Mouse (Mus musculus): Measurements from ENCODE around the gene Plek.
"Not testable (repeated sequence)": the region's sequence is repeated elsewhere in the genome, so short reads cannot be mapped to it uniquely, and the experiment has no call there.

Gene Plek

GRCm38 (mm10) chr11:17051545-17052475, at the start of gene Plek, which contains the start of gene Cnrip1:
Gene Plek, minus strand, starts transcription at chr11:17052381.
Gene Cnrip1, plus strand, starts transcription at chr11:17051586.
- DNase-seq (ENCODE audit: low spot score in 2 of 2): peak; percentile 9 to 40

- no peak for DNase-seq (ENCODE audit: low spot score in 2 of 2)
Measured at GRCm38 (mm10) chr11:17086106-17086505, 33.9 kb upstream of the Plek start.

- no peak for DNase-seq (ENCODE audit: low spot score in 2 of 2)
Measured at GRCm38 (mm10) chr11:17083866-17084265, 31.7 kb upstream of the Plek start.

GRCm38 (mm10) chr11:17083455-17083854, 31.3 kb upstream of the Plek start:
- no peak for DNase-seq (ENCODE audit: low spot score in 2 of 2)

GRCm38 (mm10) chr11:17082953-17083352, 30.8 kb upstream of the Plek start:
- DNase-seq (ENCODE audit: low spot score in 2 of 2): peak in 1 of 2 experiments; percentile 27

GRCm38 (mm10) chr11:17082086-17082485, 29.9 kb upstream of the Plek start:
- no peak for DNase-seq (ENCODE audit: low spot score in 2 of 2)

- no peak for DNase-seq (ENCODE audit: low spot score in 2 of 2)
Measured at GRCm38 (mm10) chr11:17075656-17076055, 23.5 kb upstream of the Plek start.

- DNase-seq (ENCODE audit: low spot score in 2 of 2): not testable (repeated sequence)
Measured at GRCm38 (mm10) chr11:17069360-17069759, 17.2 kb upstream of the Plek start.

GRCm38 (mm10) chr11:17052476-17053049, 382 bp upstream of the Plek start:
- DNase-seq (ENCODE audit: low spot score in 2 of 2): no peak

GRCm38 (mm10) chr11:17045806-17046205, 6.4 kb downstream of the Plek start:
- DNase-seq (ENCODE audit: low spot score in 2 of 2): no peak

GRCm38 (mm10) chr11:17023984-17024383, 28.2 kb downstream of the Plek start:
- DNase-seq (ENCODE audit: low spot score in 2 of 2): no peak

GRCm38 (mm10) chr11:17023206-17023605, 29.0 kb downstream of the Plek start:
- DNase-seq (ENCODE audit: low spot score in 2 of 2): no peak

- no peak for DNase-seq (ENCODE audit: low spot score in 2 of 2)
Measured at GRCm38 (mm10) chr11:17019328-17019727, 32.9 kb downstream of the Plek start.

GRCm38 (mm10) chr11:17012948-17013347, 39.2 kb downstream of the Plek start:
- no peak for DNase-seq (ENCODE audit: low spot score in 2 of 2)

GRCm38 (mm10) chr11:17008498-17008941, 43.7 kb downstream of the Plek start:
- peak in 1 of 2 experiments; percentile 30 for DNase-seq (ENCODE audit: low spot score in 2 of 2)

- no peak for DNase-seq (ENCODE audit: low spot score in 2 of 2)
Measured at GRCm38 (mm10) chr11:17007517-17008173, 44.5 kb downstream of the Plek start.

GRCm38 (mm10) chr11:17006526-17006925, 45.7 kb downstream of the Plek start:
- not testable (repeated sequence) for DNase-seq (ENCODE audit: low spot score in 2 of 2)

- DNase-seq (ENCODE audit: low spot score in 2 of 2): no peak
Measured at GRCm38 (mm10) chr11:17004899-17005846, 47.0 kb downstream of the Plek start.

GRCm38 (mm10) chr11:17003757-17004156, 48.4 kb downstream of the Plek start:
- DNase-seq (ENCODE audit: low spot score in 2 of 2): no peak

GRCm38 (mm10) chr11:17002739-17003373, 49.3 kb downstream of the Plek start:
- no peak for DNase-seq (ENCODE audit: low spot score in 2 of 2)
